Mouse (Mus musculus): ENCODE measurements around the gene Celf2. TPM values are rescaled to one million over a fixed set of nuclear protein-coding genes. Genes with fewer than 3 reads are reported as not detected.

The Celf2 gene
- polyA plus RNA-seq, 1 experiment from 2014 or later, result 68.8 TPM

GRCm38 (mm10) chr2:7328018-7328899 lies 181.1 kb downstream of the Celf2 start:
- H3K4me3 ChIP-seq (ENCODE audit: low read depth, low read length), result no peak overlapping the region
- WGBS, result 68% methylated on average over 8 of the region's 8 CpGs
- no peak for DNase-seq (ENCODE audit: low spot score)
- no peak for ATAC-seq (ENCODE audit: low read depth)
- H3K36me3 ChIP-seq (ENCODE audit: control insufficient read depth, insufficient read depth, low read length), result no peaks in the 10 kb centered on the region
- no peak overlapping the region for H3K27ac ChIP-seq (replicated peaks; ENCODE audit: low read depth, low read length)
- no peak overlapping the region for H3K9ac ChIP-seq (ENCODE audit: low read depth, low read length)
- H3K4me2 ChIP-seq (ENCODE audit: low read depth, low read length), result no peak overlapping the region
- no peaks in the 10 kb centered on the region for H3K27me3 ChIP-seq (replicated peaks; ENCODE audit: control insufficient read depth, insufficient read depth, low read length)
- no peaks in the 10 kb centered on the region for H3K4me1 ChIP-seq (ENCODE audit: control insufficient read depth, insufficient read depth, low read length)
- H3K9me3 ChIP-seq (ENCODE audit: control insufficient read depth, low read length), result no peaks in the 10 kb centered on the region

- WGBS, result 82% methylated on average over 3 of the region's 3 CpGs
Measured at GRCm38 (mm10) chr2:7319760-7320159, 189.6 kb downstream of the Celf2 start.

GRCm38 (mm10) chr2:7311776-7312175 lies 197.6 kb downstream of the Celf2 start:
- no peaks in the 10 kb centered on the region for H3K27me3 ChIP-seq (replicated peaks; ENCODE audit: control insufficient read depth, insufficient read depth, low read length)
- no peaks in the 10 kb centered on the region for H3K36me3 ChIP-seq (ENCODE audit: control insufficient read depth, insufficient read depth, low read length)
- 65% methylated on average over 3 of the region's 3 CpGs for WGBS
- no peak overlapping the region for H3K4me2 ChIP-seq (ENCODE audit: low read depth, low read length)
- H3K9ac ChIP-seq (ENCODE audit: low read depth, low read length), result no peak overlapping the region
- no peaks in the 10 kb centered on the region for H3K4me1 ChIP-seq (ENCODE audit: control insufficient read depth, insufficient read depth, low read length)
- ATAC-seq (ENCODE audit: low read depth) (peak; percentile 38; the same call in 1 of the 2 replicates), DNase-seq (ENCODE audit: low spot score) (no peak)
- H3K4me3 ChIP-seq (ENCODE audit: low read depth, low read length), result no peak overlapping the region
- no peaks in the 10 kb centered on the region for H3K9me3 ChIP-seq (ENCODE audit: control insufficient read depth, low read length)
- H3K27ac ChIP-seq (replicated peaks; ENCODE audit: low read depth, low read length), result no peak overlapping the region

More at GRCm38 (mm10) chr2:7319760-7320159, 189.6 kb downstream of the Celf2 start:
- no peaks in the 10 kb centered on the region for H3K27me3 ChIP-seq (replicated peaks; ENCODE audit: control insufficient read depth, insufficient read depth, low read length)
- ATAC-seq (ENCODE audit: low read depth) (no peak), DNase-seq (ENCODE audit: low spot score) (no peak)
- no peaks in the 10 kb centered on the region for H3K36me3 ChIP-seq (ENCODE audit: control insufficient read depth, insufficient read depth, low read length)
- no peak overlapping the region for H3K27ac ChIP-seq (replicated peaks; ENCODE audit: low read depth, low read length)
- no peaks in the 10 kb centered on the region for H3K9me3 ChIP-seq (ENCODE audit: control insufficient read depth, low read length)
- no peak overlapping the region for H3K9ac ChIP-seq (ENCODE audit: low read depth, low read length)
- no peak overlapping the region for H3K4me2 ChIP-seq (ENCODE audit: low read depth, low read length)
- no peak overlapping the region for H3K4me3 ChIP-seq (ENCODE audit: low read depth, low read length)
- no peaks in the 10 kb centered on the region for H3K4me1 ChIP-seq (ENCODE audit: control insufficient read depth, insufficient read depth, low read length)

GRCm38 (mm10) chr2:7310840-7311182 lies 198.6 kb downstream of the Celf2 start:
- no peak for ATAC-seq (ENCODE audit: low read depth)
- no peak for DNase-seq (ENCODE audit: low spot score)
- Histone ChIP-seq H3K4me1 (ENCODE audit: control insufficient read depth, insufficient read depth, low read length) (no peaks in the 10 kb centered on the region), H3K4me3 (ENCODE audit: low read depth, low read length) (no peak overlapping the region), H3K9me3 (ENCODE audit: control insufficient read depth, low read length) (no peaks in the 10 kb centered on the region), H3K27ac (replicated peaks; ENCODE audit: low read depth, low read length) (no peak overlapping the region), H3K9ac (ENCODE audit: low read depth, low read length) (no peak overlapping the region), H3K36me3 (ENCODE audit: control insufficient read depth, insufficient read depth, low read length) (no peaks in the 10 kb centered on the region), H3K4me2 (ENCODE audit: low read depth, low read length) (no peak overlapping the region), H3K27me3 (replicated peaks; ENCODE audit: control insufficient read depth, insufficient read depth, low read length) (no peaks in the 10 kb centered on the region)
- WGBS, result 80% methylated on average over 2 of the region's 2 CpGs

GRCm38 (mm10) chr2:7310129-7310839 lies 199.1 kb downstream of the Celf2 start:
- Histone ChIP-seq H3K36me3 (ENCODE audit: control insufficient read depth, insufficient read depth, low read length) (no peaks in the 10 kb centered on the region), H3K4me2 (ENCODE audit: low read depth, low read length) (no peak overlapping the region), H3K4me3 (ENCODE audit: low read depth, low read length) (no peak overlapping the region), H3K9ac (ENCODE audit: low read depth, low read length) (no peak overlapping the region), H3K9me3 (ENCODE audit: control insufficient read depth, low read length) (no peaks in the 10 kb centered on the region), H3K27me3 (replicated peaks; ENCODE audit: control insufficient read depth, insufficient read depth, low read length) (no peaks in the 10 kb centered on the region), H3K27ac (replicated peaks; ENCODE audit: low read depth, low read length) (no peak overlapping the region), H3K4me1 (ENCODE audit: control insufficient read depth, insufficient read depth, low read length) (no peaks in the 10 kb centered on the region)
- ATAC-seq (ENCODE audit: low read depth) (peak; percentile 75), DNase-seq (ENCODE audit: low spot score) (peak; percentile 86)
- WGBS, result 31% methylated on average over 2 of the region's 2 CpGs

- WGBS, result 66% methylated on average over 1 of the region's 1 CpGs
- Histone ChIP-seq H3K4me3 (ENCODE audit: low read depth, low read length) (no peak overlapping the region), H3K4me2 (ENCODE audit: low read depth, low read length) (no peak overlapping the region), H3K9ac (ENCODE audit: low read depth, low read length) (no peak overlapping the region), H3K9me3 (ENCODE audit: control insufficient read depth, low read length) (no peaks in the 10 kb centered on the region), H3K36me3 (ENCODE audit: control insufficient read depth, insufficient read depth, low read length) (no peaks in the 10 kb centered on the region), H3K27ac (replicated peaks; ENCODE audit: low read depth, low read length) (no peak overlapping the region), H3K4me1 (ENCODE audit: control insufficient read depth, insufficient read depth, low read length) (no peaks in the 10 kb centered on the region), H3K27me3 (replicated peaks; ENCODE audit: control insufficient read depth, insufficient read depth, low read length) (no peaks in the 10 kb centered on the region)
- ATAC-seq (ENCODE audit: low read depth) (no peak), DNase-seq (ENCODE audit: low spot score) (no peak)
Measured at GRCm38 (mm10) chr2:7309324-7309723, 200.0 kb downstream of the Celf2 start.

- Histone ChIP-seq H3K4me2 (ENCODE audit: low read depth, low read length) (no peak overlapping the region), H3K4me1 (ENCODE audit: control insufficient read depth, insufficient read depth, low read length) (no peaks in the 10 kb centered on the region), H3K4me3 (ENCODE audit: low read depth, low read length) (no peak overlapping the region), H3K36me3 (ENCODE audit: control insufficient read depth, insufficient read depth, low read length) (no peaks in the 10 kb centered on the region), H3K27me3 (replicated peaks; ENCODE audit: control insufficient read depth, insufficient read depth, low read length) (no peaks in the 10 kb centered on the region), H3K9ac (ENCODE audit: low read depth, low read length) (no peak overlapping the region), H3K27ac (replicated peaks; ENCODE audit: low read depth, low read length) (no peak overlapping the region), H3K9me3 (ENCODE audit: control insufficient read depth, low read length) (no peaks in the 10 kb centered on the region)
- 42% methylated on average over 1 of the region's 1 CpGs for WGBS
- ATAC-seq (ENCODE audit: low read depth) (no peak), DNase-seq (ENCODE audit: low spot score) (no peak)
Measured at GRCm38 (mm10) chr2:7308731-7309130, 200.6 kb downstream of the Celf2 start.

GRCm38 (mm10) chr2:7287434-7287833 lies 221.9 kb downstream of the Celf2 start:
- 69% methylated on average over 3 of the region's 3 CpGs for WGBS
- H3K4me2 ChIP-seq (ENCODE audit: low read depth, low read length), result no peak overlapping the region
- no peaks in the 10 kb centered on the region for H3K36me3 ChIP-seq (ENCODE audit: control insufficient read depth, insufficient read depth, low read length)
- ATAC-seq (ENCODE audit: low read depth), result no peak
- no peaks in the 10 kb centered on the region for H3K4me1 ChIP-seq (ENCODE audit: control insufficient read depth, insufficient read depth, low read length)
- H3K9ac ChIP-seq (ENCODE audit: low read depth, low read length), result no peak overlapping the region
- peak; percentile 69 for DNase-seq (ENCODE audit: low spot score)
- no peak overlapping the region for H3K27ac ChIP-seq (replicated peaks; ENCODE audit: low read depth, low read length)
- no peak overlapping the region for H3K4me3 ChIP-seq (ENCODE audit: low read depth, low read length)
- no peaks in the 10 kb centered on the region for H3K27me3 ChIP-seq (replicated peaks; ENCODE audit: control insufficient read depth, insufficient read depth, low read length)
- H3K9me3 ChIP-seq (ENCODE audit: control insufficient read depth, low read length), result no peaks in the 10 kb centered on the region

Data from embryonic facial prominence, embryonic 14.5 days (tissue).